Mouse (Mus musculus): Measurements from ENCODE around the gene Cldn24.

Cldn24 gene

DNA sequence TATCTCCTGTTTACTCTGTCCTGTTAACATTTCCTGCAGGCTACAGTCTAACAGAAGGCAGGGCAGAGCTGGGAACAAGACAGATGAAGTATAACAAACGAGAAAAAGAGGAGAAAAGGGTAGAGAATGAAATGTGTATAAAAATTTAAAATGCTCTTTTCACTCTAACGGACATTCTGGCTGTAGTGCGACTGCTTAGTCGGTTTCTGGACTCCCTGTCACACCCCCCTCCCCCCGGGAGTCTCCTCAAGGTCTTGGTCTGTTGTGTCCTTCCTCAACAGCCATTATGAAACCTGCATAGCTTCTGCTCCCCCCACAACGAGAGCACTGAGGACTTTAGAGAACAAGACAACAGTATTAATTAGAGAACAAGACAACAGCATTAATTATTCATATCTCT, 10.7 kb downstream of the Cldn24 start:
- no peak for DNase-seq

DNA sequence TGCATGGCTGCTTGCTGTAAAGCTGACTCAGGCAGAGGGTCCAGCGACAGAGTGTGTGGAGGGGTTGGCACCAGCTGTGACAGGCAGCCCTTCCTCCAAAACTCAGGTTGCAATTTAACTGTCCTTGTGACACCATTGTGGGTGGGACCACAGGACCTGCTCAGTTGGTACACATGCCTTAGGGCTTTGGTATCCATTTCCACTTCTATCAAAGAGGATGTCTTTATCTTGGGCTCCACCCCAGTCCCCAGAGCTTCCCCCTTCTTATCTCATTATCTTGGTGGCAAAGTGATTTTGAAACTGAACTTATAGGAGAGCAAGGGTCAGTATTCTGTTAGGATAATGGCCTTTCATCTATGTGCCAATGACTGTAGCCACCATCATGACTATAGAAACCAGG, 12.0 kb downstream of the Cldn24 start:
- DNase-seq, result no peak

DNA sequence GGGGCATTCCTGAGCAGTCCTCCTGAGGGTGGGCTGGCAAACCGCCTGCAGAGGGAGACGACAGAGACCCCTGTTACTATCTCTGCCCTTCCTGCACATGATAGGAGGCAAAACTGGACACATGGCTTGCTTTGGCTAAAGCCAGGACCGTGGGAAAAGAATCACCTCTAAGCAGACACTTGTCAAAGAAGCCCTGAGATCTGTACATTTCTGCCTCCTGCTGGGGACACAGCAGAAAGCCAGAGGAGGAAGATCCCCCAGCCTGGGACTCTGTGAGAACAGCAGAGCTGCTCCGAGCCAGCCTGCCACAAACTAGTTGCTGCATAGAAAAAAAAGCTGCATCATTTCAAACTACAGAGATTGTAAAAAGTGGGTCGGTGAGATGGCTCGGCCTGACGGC, 21.1 kb downstream of the Cldn24 start:
- no peak for DNase-seq

- DNase-seq, result no peak
Observed at GRCm38 (mm10) chr8:47843651-47844050, 21.7 kb downstream of the Cldn24 start.

DNA sequence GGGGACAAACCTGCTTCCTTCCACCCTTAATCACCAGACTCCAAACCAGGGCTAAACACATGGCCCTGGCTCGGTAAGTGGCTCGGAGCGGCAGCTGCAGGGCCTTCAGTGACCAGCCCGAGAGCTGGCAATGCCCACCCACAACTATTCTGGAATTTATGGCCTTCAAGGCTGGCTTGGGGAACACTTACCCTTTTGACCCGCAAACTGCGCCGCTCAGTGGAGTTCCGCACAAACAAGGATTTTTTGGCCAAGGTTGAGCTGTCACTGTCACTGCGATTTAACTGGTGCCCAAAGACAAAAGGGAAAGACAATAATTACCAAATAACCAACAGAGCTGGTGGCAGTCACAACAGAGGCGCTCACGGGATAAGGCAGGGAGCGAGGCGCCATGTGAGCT, 24.0 kb downstream of the Cldn24 start:
- no peak for DNase-seq

GRCm38 (mm10) chr8:47847161-47847560, 25.2 kb downstream of the Cldn24 start:
- DNase-seq, result no peak

DNA sequence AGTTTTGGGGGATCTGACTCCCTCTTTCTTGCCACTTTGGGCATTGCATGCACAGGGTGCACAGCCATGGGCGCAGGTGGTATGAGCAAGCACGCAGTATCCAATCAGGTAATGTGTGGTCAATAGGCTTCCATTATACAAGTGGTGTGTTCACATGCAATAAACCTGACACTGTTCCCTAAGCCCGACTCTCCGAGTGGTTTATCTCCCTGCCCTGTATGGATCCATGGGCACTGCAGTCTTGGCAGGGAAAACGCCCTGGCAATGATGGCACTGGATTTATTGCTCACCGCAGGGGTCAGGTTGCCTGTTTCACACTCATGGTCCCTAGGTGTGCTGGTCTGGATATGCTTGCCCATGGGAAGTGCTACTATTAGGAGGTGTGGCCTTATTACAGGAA, 26.0 kb downstream of the Cldn24 start:
- no peak for DNase-seq

DNA sequence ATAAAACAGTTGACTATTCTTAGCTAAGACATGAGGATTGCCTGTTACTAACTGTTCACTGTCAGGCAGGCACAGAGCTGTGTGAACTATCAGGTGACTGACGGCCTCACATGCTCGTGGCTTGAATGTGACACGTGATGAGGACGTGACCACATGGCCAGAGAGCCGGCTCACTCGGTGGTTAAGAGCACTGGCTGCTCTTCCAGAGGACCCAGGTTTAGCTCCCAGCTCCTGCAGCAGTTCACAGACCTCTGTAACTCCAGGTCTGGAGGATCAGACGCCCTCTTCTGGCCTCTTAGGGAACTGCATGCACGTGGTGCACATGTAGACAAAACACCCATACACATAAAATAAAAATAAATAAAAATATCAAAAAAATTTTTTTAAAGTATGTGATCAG, 27.9 kb downstream of the Cldn24 start:
- no peak for DNase-seq

- DNase-seq, result peak; percentile 24
Observed at GRCm38 (mm10) chr8:47851824-47852502, 30.0 kb downstream of the Cldn24 start.

- DNase-seq, result no peak
Observed at GRCm38 (mm10) chr8:47852737-47853136, 30.8 kb downstream of the Cldn24 start.

- no peak for DNase-seq
Observed at GRCm38 (mm10) chr8:47853356-47853755, 31.4 kb downstream of the Cldn24 start.

GRCm38 (mm10) chr8:47859259-47859658, 37.3 kb downstream of the Cldn24 start:
- DNase-seq, result no peak

GRCm38 (mm10) chr8:47866568-47866967, 44.6 kb downstream of the Cldn24 start:
- no peak for DNase-seq

- peak; percentile 75 for DNase-seq
Observed at GRCm38 (mm10) chr8:47867067-47867466, 45.1 kb downstream of the Cldn24 start.
